Mouse (Mus musculus) inflammation-experienced regulatory T-cells, adult 6 months (primary cell): ENCODE results near the gene St3gal5. TPM values are rescaled to one million over a fixed set of nuclear protein-coding genes. Genes with fewer than 3 reads are reported as not detected.
"Not testable (repeated sequence)": the region's sequence is repeated elsewhere in the genome, so short reads cannot be mapped to it uniquely, and the experiment has no call there.

Experiments
- ATAC-seq: one replicate; pipeline ENCODE4 v1.8.0; 2017
- polyA plus RNA-seq, 3 experiments: library from polyadenylated mRNA; unstranded; fragments of 100-300 nt; shearing (Covaris generic); gene quantifications; one replicate each; pipeline ENCODE4 v1.2.1; 2017

St3gal5 gene
- polyA plus RNA-seq, 3 experiments from 2014 or later = 0.73 to 0.91 (median 0.74) TPM

- ATAC-seq = no peak
Measured at GRCm38 (mm10) chr6:72134850-72135515, 37.6 kb downstream of the St3gal5 start.

GRCm38 (mm10) chr6:72136016-72136415, 38.6 kb downstream of the St3gal5 start:
- no peak for ATAC-seq

- ATAC-seq = no peak
Measured at GRCm38 (mm10) chr6:72136543-72136942, 39.2 kb downstream of the St3gal5 start.

GRCm38 (mm10) chr6:72139508-72140193, 42.3 kb downstream of the St3gal5 start:
- no peak for ATAC-seq

GRCm38 (mm10) chr6:72140371-72140770, 43.0 kb downstream of the St3gal5 start:
- ATAC-seq = no peak

GRCm38 (mm10) chr6:72141191-72141590, 43.8 kb downstream of the St3gal5 start:
- no peak for ATAC-seq

- no peak for ATAC-seq
Measured at GRCm38 (mm10) chr6:72142561-72142960, 45.2 kb downstream of the St3gal5 start.

- ATAC-seq = no peak
Measured at GRCm38 (mm10) chr6:72144353-72144752, 47.0 kb downstream of the St3gal5 start.

- ATAC-seq = no peak
Measured at GRCm38 (mm10) chr6:72146803-72147202, 49.4 kb downstream of the St3gal5 start.

GRCm38 (mm10) chr6:72148721-72149120, 51.3 kb downstream of the St3gal5 start:
- ATAC-seq = no peak

GRCm38 (mm10) chr6:72149797-72150196, 52.4 kb downstream of the St3gal5 start:
- ATAC-seq = no peak

- ATAC-seq = no peak
Measured at GRCm38 (mm10) chr6:72152707-72153106, 55.3 kb downstream of the St3gal5 start.

- ATAC-seq = no peak
Measured at GRCm38 (mm10) chr6:72153455-72153854, 56.1 kb downstream of the St3gal5 start.

- ATAC-seq = not testable (repeated sequence)
Measured at GRCm38 (mm10) chr6:72154008-72154407, 56.6 kb downstream of the St3gal5 start.

- ATAC-seq = no peak
Measured at GRCm38 (mm10) chr6:72154938-72155531, 57.6 kb downstream of the St3gal5 start.

GRCm38 (mm10) chr6:72155649-72156048, 58.3 kb downstream of the St3gal5 start:
- no peak for ATAC-seq

GRCm38 (mm10) chr6:72158966-72159764, 61.8 kb downstream of the St3gal5 start:
- ATAC-seq = no peak

- no peak for ATAC-seq
Measured at GRCm38 (mm10) chr6:72159861-72160395, 62.5 kb downstream of the St3gal5 start.

GRCm38 (mm10) chr6:72160991-72161390, 63.6 kb downstream of the St3gal5 start:
- ATAC-seq = no peak

- no peak for ATAC-seq
Measured at GRCm38 (mm10) chr6:72161751-72162150, 64.4 kb downstream of the St3gal5 start.

- ATAC-seq = no peak
Measured at GRCm38 (mm10) chr6:72162155-72162890, 64.9 kb downstream of the St3gal5 start.
